Mouse (Mus musculus): ENCODE data around the gene Plekhg1.

GRCm38 (mm10) chr10:3801254-3801653 lies 61.1 kb downstream of the Plekhg1 start:
- TF ChIP-seq CTCF (IDR thresholded peaks at IDR 0.05; ENCODE audit: low read depth) (peak; percentile 27; the same call in 1 of the 2 replicates), EP300 (optimal IDR thresholded peaks at IDR 0.05) (no peak)
